Mouse (Mus musculus): ENCODE results near the gene Mib2. TPM values are rescaled to one million over a fixed set of nuclear protein-coding genes. Genes with fewer than 3 reads are reported as not detected.
A peak's percentile ranks its signal among the peaks of the same experiment; 100 is the strongest.

The Mib2 gene
- total and polyA plus RNA-seq, 3 experiments = 9.6 to 36.0 (median 16.7) TPM

DNA sequence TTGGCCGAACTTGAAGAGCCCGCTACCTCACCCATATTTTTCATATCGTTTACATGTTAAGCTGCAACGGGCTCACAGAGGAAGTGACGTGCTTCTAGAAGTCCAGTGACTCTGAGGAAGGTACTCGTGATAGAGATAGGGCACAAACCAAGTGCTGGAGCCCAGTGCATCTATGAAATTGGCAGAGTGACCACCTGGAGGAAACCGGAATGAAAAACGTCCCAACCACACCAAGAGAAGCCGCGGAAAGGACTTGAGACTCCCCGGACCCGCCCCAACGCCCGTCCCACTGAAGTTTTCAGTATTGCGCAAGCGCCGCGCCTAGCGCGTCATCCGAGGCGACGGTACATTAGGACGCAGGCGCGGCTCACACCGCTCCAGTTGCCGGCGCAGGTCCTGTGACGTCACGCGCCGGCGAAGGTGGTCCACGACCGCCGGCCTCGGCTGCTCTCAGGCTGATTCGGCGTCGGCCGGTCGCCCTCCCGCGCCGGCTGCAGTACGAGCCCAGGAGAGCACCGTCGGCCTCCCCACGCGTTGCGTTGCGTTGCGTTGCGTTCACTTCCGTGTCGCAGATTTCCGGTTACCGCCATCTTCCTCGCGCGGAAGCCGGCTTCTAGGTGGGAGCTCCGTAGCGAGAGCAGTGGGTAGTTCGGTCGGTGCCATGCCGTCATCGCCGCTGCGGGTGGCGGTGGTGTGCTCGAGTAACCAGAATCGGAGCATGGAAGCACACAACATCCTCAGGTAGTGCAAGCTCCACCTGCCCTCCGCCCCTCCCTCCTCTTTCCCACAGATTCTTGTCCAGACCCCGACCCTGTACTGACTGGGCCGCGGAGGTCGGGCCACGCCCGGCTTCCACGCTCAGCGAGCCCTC, 36.0 kb upstream of the Mib2 start, which contains the start of gene Ssu72:
Gene Ssu72, plus strand, starts transcription at position 80 of the 871 bp plus-strand sequence.
- peaks cover 29% of the 10 kb centered on the region for H3K36me3 ChIP-seq (replicated peaks)
- no peaks in the 10 kb centered on the region for H3K27me3 ChIP-seq (ENCODE audit: insufficient read depth, low read length)
- no peaks in the 10 kb centered on the region for H3K9me3 ChIP-seq (replicated peaks)
- peak within 1 kb of the TSS; percentile 99 for H3K4me3 ChIP-seq (ENCODE audit: low read depth, low read length)
- H3K4me1 ChIP-seq (ENCODE audit: insufficient read depth, low read depth, low read length) = peaks cover 47% of the 10 kb centered on the region
- TF ChIP-seq CTCF (IDR thresholded peaks at IDR 0.05; ENCODE audit: low read depth, low read length) = no peak
- no peak for TF ChIP-seq TAL1 (conservative IDR thresholded peaks at IDR 0.05; ENCODE audit: low read depth, low read length)
- no peak for TF ChIP-seq GATA1 (IDR thresholded peaks at IDR 0.05; ENCODE audit: borderline replicate concordance, low read length)
- TF ChIP-seq GATA2 (IDR thresholded peaks at IDR 0.05; ENCODE audit: borderline replicate concordance, low read depth, low read length) = no peak
- no peak for TF ChIP-seq POLR2AphosphoS5 (IDR thresholded peaks at IDR 0.05; ENCODE audit: insufficient replicate concordance, low read depth, low read length)
- peak; percentile 64 for DNase-seq (ENCODE audit: low spot score)
- ATAC-seq (ENCODE audit: extremely low read depth, insufficient number of reproducible peaks, low FRiP score, poor library complexity, severe bottlenecking) = peak; percentile 78

DNA sequence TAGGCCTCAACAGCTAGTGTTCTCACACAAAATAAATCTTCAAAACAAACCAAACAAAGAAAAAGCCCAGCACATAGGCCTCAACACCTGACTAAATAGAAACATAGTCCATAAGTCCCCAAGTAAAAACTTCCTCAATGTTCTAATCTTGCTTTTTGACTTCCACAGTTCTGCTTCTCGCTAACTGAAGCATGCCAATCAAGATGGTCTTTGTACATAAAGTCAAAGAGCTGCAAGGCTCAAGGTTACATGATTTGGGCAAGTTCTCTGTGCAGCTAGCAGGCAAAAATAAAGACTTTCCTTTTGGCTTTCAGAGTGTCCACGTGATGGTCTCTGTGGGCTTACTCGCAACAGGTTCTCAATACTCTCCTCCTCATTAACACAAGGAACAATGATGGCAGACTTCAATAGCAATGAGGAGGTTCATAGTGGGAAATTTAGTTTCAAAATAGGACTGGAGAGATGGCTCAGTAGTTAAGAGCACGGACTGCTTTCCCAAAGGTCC, 34.5 kb upstream of the Mib2 start:
- no peak for ATAC-seq (ENCODE audit: extremely low read depth, insufficient number of reproducible peaks, low FRiP score, poor library complexity, severe bottlenecking)
- peak overlapping the region; percentile 19; the same call in 1 of the 2 replicates for H3K4me3 ChIP-seq (ENCODE audit: low read depth, low read length)
- no peaks in the 10 kb centered on the region for H3K27me3 ChIP-seq (ENCODE audit: insufficient read depth, low read length)
- TF ChIP-seq GATA2 (IDR thresholded peaks at IDR 0.05; ENCODE audit: borderline replicate concordance, low read depth, low read length) (no peak), TAL1 (conservative IDR thresholded peaks at IDR 0.05; ENCODE audit: low read depth, low read length) (no peak), GATA1 (IDR thresholded peaks at IDR 0.05; ENCODE audit: borderline replicate concordance, low read length) (no peak), POLR2AphosphoS5 (IDR thresholded peaks at IDR 0.05; ENCODE audit: insufficient replicate concordance, low read depth, low read length) (no peak), CTCF (IDR thresholded peaks at IDR 0.05; ENCODE audit: low read depth, low read length) (no peak)
- peaks cover 33% of the 10 kb centered on the region for H3K4me1 ChIP-seq (ENCODE audit: insufficient read depth, low read depth, low read length)
- no peaks in the 10 kb centered on the region for H3K9me3 ChIP-seq (replicated peaks)
- DNase-seq (ENCODE audit: low spot score) = no peak
- H3K36me3 ChIP-seq (replicated peaks) = peaks cover 17% of the 10 kb centered on the region

DNA sequence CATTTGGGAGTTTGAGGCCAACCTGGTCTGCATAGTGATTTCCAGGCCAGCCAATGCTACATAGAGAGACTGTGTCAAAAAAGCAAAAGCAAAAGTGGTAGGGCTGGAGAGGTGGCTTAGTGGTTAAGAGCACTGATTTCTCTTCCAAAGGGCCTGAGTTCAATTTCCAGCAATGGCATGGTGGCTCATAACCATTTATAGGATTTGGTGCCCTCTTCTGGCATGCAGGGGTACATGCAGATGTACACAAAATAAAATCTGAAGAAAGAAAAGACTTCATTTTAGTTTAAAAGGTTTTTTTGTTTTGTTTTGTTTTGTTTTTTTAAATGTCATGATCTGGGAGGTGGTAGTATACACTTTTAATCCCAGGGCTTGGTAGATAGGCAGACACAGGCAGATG, 31.4 kb upstream of the Mib2 start:
- Histone ChIP-seq H3K4me1 (ENCODE audit: insufficient read depth, low read depth, low read length) (peaks cover 32% of the 10 kb centered on the region), H3K4me3 (ENCODE audit: low read depth, low read length) (no peak overlapping the region), H3K36me3 (replicated peaks) (no peaks in the 10 kb centered on the region), H3K9me3 (replicated peaks) (no peaks in the 10 kb centered on the region), H3K27me3 (ENCODE audit: insufficient read depth, low read length) (peaks cover 9% of the 10 kb centered on the region)
- ATAC-seq (ENCODE audit: extremely low read depth, insufficient number of reproducible peaks, low FRiP score, poor library complexity, severe bottlenecking) (no peak), DNase-seq (ENCODE audit: low spot score) (no peak)
- TF ChIP-seq GATA2 (IDR thresholded peaks at IDR 0.05; ENCODE audit: borderline replicate concordance, low read depth, low read length) (no peak), POLR2AphosphoS5 (IDR thresholded peaks at IDR 0.05; ENCODE audit: insufficient replicate concordance, low read depth, low read length) (no peak), GATA1 (IDR thresholded peaks at IDR 0.05; ENCODE audit: borderline replicate concordance, low read length) (no peak), CTCF (IDR thresholded peaks at IDR 0.05; ENCODE audit: low read depth, low read length) (peak; percentile 48), TAL1 (conservative IDR thresholded peaks at IDR 0.05; ENCODE audit: low read depth, low read length) (no peak)

DNA sequence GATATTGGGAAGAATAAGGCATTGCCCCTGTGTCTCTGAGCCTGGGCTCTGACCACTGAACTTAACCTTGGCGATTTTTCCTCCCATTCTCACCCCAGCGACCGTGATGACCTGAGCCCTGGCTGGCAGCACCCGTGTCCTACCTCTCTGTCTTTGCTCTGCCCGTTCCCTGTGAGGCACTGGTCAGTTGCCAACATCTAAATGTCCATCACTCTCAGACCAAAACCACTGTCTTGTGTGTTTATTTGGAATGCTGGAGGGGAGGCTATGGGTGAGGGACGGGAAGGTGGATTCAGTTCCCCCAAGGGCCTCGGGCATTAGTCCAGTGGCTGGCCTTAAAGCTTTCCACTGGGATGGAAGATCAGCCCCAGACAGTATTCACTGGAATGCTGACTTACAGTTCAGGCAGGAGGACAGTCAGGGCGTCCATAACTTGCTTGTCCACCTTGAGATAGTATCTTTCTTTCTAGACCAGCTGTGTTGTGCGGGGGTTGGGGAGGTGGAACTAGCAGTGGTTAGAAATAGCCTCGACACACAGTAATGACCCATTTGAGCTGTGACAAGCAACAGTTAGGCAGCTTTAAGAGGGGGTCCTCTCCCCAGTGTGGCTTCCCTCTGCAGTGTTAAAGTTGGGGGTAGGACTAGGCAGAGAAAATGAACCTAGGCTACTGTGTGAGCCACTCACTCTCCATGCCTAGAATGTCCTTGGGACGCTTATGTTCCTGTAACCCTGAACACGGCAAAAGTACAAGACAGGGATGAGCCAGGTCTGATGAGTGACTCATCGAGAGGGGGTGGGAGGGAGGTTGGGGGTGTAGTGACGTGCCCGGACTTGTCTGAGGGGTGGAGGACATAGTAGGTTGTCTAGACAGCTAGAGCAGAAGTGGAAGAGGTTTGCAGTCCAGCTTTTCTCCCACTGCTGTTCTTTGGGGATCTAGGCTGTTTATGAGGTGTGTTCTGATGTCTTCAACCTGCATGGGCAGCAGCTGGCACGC, 27.6 kb upstream of the Mib2 start:
- peaks cover 34% of the 10 kb centered on the region for H3K4me1 ChIP-seq (ENCODE audit: insufficient read depth, low read depth, low read length)
- no peaks in the 10 kb centered on the region for H3K36me3 ChIP-seq (replicated peaks)
- peaks cover 13% of the 10 kb centered on the region for H3K9me3 ChIP-seq (replicated peaks)
- H3K27me3 ChIP-seq (ENCODE audit: insufficient read depth, low read length) = peaks cover 31% of the 10 kb centered on the region
- ATAC-seq (ENCODE audit: extremely low read depth, insufficient number of reproducible peaks, low FRiP score, poor library complexity, severe bottlenecking) (peak; percentile 50; the same call in 1 of the 2 replicates), DNase-seq (ENCODE audit: low spot score) (peak; percentile 41)
- TF ChIP-seq CTCF (IDR thresholded peaks at IDR 0.05; ENCODE audit: low read depth, low read length) = no peak
- TF ChIP-seq GATA2 (IDR thresholded peaks at IDR 0.05; ENCODE audit: borderline replicate concordance, low read depth, low read length) = no peak
- no peak for TF ChIP-seq TAL1 (conservative IDR thresholded peaks at IDR 0.05; ENCODE audit: low read depth, low read length)
- no peak for TF ChIP-seq GATA1 (IDR thresholded peaks at IDR 0.05; ENCODE audit: borderline replicate concordance, low read length)
- no peak for TF ChIP-seq POLR2AphosphoS5 (IDR thresholded peaks at IDR 0.05; ENCODE audit: insufficient replicate concordance, low read depth, low read length)
- H3K4me3 ChIP-seq (ENCODE audit: low read depth, low read length) = no peak overlapping the region; the same call in 1 of the 2 replicates

DNA sequence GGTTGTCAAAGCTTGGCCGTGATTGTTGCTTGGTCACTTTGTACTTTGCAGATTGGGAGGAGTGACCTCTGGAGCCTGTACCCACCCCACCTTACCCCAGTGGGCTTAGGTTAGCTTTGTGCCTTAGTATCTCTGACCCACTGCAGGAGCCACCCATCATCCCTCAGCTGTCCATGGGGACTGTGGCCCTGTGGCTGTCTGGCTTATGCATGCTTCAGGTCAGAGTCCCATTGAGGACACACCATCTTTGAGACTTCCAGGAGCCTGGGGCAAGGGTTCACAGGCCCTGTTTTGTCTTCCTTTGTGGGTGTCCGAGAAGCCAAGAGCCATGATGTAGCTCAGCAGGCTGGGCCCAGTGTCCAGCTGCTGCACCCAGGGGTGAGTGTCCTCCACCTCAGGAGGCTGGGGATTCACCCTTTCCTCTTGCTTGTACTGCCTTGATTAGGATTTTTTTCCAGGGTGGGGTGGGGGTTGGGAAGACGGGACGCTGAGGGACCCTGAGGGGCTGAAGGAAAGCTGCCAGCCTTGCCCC, 26.6 kb upstream of the Mib2 start:
- Histone ChIP-seq H3K4me1 (ENCODE audit: insufficient read depth, low read depth, low read length) (peaks cover 34% of the 10 kb centered on the region), H3K4me3 (ENCODE audit: low read depth, low read length) (no peak overlapping the region), H3K27me3 (ENCODE audit: insufficient read depth, low read length) (peaks cover 40% of the 10 kb centered on the region), H3K9me3 (replicated peaks) (peaks cover 13% of the 10 kb centered on the region), H3K36me3 (replicated peaks) (no peaks in the 10 kb centered on the region)
- TF ChIP-seq GATA2 (IDR thresholded peaks at IDR 0.05; ENCODE audit: borderline replicate concordance, low read depth, low read length) = no peak
- TF ChIP-seq TAL1 (conservative IDR thresholded peaks at IDR 0.05; ENCODE audit: low read depth, low read length) = no peak
- no peak for TF ChIP-seq GATA1 (IDR thresholded peaks at IDR 0.05; ENCODE audit: borderline replicate concordance, low read length)
- ATAC-seq (ENCODE audit: extremely low read depth, insufficient number of reproducible peaks, low FRiP score, poor library complexity, severe bottlenecking) (no peak), DNase-seq (ENCODE audit: low spot score) (no peak)
